Mouse (Mus musculus) erythroid progenitor cell, adult 5-6 weeks (primary cell): ENCODE results near the gene Lrch3. TPM values are rescaled to one million over a fixed set of nuclear protein-coding genes. Genes with fewer than 3 reads are reported as not detected.
"Not testable (repeated sequence)": the region's sequence is repeated elsewhere in the genome, so short reads cannot be mapped to it uniquely, and the experiment has no call there.

ENCODE experiments used
- ATAC-seq: replicated peaks from 2 replicates; pipeline ENCODE4 v1.8.0; 2016; ENCODE audit warnings: moderate number of reproducible peaks, mild to moderate bottlenecking, moderate TSS enrichment, inconsistent platforms; ENCODE audit not compliant: poor library complexity, low FRiP score, severe bottlenecking
- total RNA-seq, 2 experiments: library from RNA; stranded (forward) in 1 of 2; stranded (reverse) in 1 of 2; fragments of 150-400 nt in 1 of 2; fragments of 186-747, 209-891 nt in 1 of 2; gene quantifications; 2 replicates each; pipeline versions ENCODE4 v1.2.3 to v1.2.4; 2015 to 2017; ENCODE audit warnings: low replicate concordance in 2 of 2

The Lrch3 gene
- total RNA-seq (2015; ENCODE audit: low replicate concordance) (12.6 and 17.6 TPM in 2 replicates), total RNA-seq (2017; ENCODE audit: low replicate concordance) (19.9 and 22.3 TPM in 2 replicates)

DNA sequence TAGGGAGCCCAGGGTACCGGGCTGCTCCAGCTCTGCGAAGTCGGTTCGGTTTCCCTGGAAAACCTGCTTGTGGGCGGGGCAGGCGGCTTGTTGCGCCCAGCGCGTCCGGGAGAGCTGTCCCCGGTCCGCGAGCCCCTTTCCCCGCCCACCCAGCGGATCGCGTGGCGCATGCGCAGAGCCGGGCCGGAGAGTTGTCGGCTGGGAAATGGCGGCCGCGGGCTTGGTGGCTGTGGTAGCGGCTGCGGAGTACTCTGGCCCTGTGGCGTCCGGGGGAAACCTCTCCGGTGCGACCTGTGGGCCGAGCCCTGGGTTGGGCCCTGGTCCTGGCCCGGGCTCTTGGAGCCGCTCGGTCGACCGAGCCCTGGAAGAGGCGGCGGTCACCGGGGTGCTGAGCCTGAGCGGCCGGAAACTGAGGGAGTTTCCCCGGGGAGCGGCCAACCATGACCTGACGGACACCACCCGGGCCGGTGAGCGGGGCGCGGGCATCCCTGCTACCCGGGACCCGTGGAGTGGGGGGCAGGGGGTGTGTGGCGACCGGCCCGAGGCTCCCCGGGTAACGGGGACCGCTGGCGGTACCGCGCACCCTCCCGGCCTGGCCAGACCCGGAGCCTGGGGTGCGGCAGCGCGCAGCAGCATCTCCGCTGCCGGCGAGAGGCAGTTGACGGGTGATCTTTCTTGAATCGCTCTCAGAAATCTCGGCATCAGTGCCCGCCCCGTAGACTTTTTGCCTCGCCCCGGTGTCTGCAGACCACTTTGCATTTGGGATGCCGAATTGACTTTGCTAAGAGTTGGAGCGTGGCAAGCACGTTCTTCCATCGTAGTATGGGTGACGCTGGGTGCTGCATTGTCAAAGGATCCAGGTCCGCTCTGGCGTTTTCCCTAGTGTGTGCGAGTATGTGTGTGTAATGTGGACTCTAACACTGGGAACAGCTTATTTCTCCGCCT, at the start of gene Lrch3:
Lrch3 (plus strand) TSS at position 164 of the 945 bp plus-strand sequence.
- ATAC-seq, result peak; percentile 89

DNA sequence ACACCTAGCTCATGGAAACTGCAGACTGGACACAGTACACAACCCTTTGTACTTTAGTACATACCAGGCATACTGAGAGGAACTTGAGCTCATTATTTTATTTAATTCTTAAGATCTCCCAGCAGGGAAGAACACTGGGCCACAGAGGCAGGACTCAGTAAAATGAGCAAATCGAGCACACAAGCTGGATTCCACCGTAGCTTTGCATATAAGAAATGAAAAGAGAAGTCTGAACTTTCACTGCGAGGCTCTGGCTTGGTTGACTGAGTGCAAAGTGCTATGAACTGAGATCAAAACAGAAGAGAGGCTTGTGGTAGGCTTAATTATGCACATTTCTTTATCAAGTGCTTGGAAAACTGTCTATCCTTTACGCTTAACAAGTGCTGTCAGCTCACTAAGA, 48.5 kb upstream of the Lrch3 start:
- no peak for ATAC-seq

DNA sequence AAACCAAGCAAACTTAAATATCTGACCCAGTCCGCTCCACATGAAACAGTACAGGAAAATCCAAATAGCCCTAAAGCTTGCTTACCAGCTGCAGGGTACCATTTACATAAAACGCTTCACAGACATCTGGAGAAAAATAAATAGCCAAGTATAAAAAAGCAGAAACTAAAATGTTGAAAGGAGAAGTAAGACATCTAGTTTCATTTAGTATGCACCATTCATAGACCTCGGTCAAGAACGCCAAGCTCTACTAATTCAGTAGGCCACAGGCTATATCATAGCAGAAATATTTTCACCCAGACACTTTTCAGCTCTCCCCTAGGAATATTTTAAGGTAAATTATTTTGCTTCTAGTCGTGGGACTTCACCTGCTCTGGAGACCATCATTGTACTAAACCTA, 47.2 kb upstream of the Lrch3 start:
- no peak for ATAC-seq

DNA sequence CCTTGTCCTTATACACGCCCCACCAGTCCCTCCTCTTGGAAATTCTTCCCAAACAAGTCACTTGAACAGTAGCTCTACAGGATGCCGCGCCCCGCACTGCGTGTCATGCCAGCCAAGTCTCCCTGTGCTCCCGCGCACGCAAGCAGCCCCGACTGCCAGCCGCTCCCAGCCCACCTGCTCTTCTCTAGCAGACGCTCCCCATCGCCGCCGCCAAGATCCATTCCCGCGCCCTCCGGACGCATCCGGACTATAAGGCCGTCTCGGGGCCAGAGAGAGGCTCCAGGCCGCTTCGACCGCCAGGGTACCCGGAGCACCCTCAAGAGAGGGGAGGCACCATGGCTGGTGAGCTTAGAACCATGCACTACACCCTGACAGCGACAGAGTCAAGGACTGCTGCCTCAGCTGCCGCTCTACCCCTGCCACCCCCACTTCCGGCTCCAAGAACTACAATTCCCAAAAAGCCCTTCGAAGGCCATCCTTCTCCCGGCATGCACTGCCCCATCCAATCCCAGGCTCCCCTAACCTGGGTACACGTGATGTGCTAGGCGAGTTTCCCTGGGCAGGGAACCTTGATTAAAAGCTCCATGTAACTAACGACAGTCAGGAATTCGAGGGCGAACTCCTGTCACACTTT, 45.9 kb upstream of the Lrch3 start:
- ATAC-seq, result peak; percentile 91

DNA sequence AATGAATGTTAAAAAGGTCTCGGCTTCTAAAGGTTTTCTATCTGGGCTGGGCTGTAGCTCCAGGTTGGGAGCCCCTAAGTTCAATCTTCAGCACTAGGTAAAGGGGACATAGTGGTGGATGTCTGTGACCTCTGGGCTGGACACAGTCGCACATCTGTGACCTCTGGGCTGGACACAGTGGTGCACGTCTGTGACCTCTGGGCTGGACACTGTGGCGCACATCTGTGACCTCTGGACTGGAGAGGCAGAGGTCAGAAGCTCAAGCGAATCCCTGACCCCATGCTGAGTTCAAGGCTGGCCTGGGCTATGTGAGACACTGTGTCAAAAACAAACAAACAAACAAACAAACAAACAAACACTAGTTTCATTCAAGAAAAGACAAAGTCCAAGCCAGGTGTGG, 43.7 kb upstream of the Lrch3 start:
- ATAC-seq, result no peak

DNA sequence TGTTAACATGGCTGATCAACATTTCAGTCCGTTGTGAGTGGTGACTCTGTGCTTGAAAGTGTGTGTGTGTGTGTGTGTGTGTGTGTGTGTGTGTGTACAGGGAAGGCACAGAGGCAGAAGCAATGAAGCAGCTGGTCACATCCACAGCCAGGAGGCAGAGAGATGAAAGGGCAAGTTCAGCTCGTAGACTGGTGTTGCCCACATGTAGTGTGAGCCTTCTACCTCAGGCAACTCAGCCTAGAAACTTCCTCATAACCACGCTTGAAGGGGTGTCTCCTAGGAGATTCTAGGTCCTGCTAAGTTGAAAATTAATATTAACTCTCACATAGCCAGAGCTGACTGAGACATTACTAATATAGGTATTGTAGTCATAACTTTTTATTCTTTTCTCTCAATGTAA, 40.5 kb upstream of the Lrch3 start:
- ATAC-seq, result no peak

DNA sequence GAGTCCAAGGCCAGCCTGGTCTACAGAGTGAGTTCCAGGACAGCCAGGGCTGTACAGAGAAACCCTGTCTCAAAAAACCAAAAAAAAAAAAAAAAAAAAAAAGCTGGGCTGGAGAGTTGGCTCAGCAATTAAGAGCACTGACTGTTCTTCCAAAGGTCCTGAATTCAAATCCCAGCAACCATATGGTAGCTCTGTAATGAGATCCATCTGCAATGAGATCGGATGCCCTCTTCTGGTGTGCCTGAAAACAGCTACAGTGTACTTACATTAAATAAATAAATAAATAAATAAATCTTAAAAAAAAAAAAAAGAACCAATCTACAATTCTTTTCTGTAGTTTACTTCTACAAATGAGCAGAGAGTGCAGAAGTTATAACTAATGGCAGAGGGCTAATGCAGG, 38.6 kb upstream of the Lrch3 start:
- not testable (repeated sequence) for ATAC-seq

DNA sequence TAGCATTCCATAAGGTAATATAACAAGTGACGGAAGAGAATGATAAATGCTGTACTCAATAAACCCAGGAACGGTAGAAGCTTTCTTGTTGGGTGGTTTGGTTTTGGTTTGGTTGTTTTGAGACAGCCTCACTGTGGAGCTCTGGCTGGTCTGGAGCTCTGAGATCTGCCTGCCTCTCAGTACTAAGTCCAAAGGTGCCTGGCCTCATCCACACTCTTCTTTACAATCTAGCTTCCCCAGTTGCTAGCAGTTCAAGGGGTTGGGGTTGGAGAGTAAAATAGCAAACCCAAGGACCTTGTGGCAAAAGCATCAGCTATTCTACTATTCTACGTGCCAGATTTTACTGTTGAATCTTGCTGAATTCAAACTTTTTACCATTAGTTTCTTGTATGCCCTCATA, 38.1 kb upstream of the Lrch3 start:
- no peak for ATAC-seq

DNA sequence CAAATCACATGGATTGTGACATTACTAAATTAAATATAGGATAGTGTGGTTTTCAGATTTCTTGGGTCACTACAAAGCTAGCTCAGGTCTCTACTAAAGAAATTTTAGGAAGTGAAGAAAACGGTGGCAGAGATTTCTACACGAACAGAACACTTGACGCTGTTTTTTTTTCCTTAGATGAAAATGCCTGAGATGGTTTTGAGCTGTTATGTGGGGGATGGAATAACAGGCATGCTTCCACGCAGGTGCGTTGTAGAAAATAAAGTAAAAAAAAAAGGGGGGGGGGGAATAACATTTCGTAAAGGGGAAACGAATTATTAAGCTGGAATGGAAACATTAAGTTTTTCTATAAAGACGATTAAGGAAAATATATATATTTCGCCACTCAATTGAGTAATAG, 37.1 kb upstream of the Lrch3 start:
- no peak for ATAC-seq

DNA sequence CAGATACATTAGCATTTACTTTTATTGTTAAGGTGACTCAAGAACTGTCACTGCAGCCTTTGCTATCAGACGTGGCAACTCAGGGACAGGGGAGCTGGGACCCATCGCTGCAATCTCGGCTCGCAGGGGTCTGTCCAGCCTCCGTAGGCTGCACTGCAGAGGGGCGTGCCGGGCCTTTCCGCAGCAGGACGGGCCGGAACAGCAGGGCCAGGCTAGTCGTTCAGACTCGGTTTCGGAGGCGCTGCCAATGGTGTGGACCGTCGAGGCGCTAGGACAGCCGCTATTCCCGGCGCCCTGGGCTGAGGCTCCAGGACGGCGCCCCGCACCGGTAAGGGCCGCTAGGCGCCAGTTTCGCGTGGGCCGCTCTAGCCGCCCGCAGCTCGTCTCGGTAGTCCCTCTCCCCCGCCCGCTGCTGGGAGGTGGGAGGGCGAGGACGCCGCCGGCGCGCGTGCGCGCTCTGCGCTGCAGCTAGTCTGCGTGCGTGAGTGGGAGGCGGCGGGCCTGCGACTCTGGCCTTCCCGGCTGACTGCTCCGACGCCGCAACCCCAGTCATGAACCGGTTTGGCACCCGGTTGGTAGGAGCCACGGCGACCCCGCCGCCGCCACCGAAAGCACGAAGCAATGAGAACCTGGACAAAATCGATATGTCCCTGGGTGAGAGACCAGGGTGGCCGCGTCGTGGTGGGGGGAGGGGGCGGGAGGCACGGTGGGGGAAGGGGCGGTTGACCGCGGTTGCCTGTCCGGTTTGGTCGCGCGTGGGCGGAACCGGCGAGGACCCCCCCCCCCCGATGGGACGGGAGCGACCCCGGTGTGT, 36.4 kb upstream of the Lrch3 start, which contains the start of the genes Fyttd1 and Rubcn:
Fyttd1 (plus strand) TSS at position 158 of the 814 bp plus-strand sequence.
Rubcn (minus strand) TSS at position 424 of the 814 bp plus-strand sequence.
- ATAC-seq, result peak; percentile 94

DNA sequence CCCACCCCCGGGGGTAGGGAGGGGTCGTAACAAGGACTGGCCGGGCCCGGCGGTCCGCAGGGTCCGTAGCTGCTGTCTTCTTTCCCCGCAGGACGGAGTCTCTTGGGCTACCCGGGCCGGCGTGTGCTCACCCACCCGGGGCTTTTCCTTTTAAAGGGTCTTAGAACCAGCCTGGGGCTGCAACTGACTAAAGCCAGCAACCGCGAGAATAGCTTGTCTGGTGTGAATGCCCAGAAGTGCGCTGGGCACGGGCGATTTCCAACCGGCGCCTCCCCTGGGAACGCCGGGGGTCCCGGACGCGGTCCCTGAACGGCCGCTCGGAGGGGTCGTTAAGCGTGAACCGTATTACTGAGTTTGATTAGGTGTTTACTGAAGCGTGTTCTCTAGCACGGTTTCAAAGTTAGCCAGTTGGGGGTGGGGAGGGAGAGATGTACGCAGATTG, 35.7 kb upstream of the Lrch3 start:
- ATAC-seq, result no peak

DNA sequence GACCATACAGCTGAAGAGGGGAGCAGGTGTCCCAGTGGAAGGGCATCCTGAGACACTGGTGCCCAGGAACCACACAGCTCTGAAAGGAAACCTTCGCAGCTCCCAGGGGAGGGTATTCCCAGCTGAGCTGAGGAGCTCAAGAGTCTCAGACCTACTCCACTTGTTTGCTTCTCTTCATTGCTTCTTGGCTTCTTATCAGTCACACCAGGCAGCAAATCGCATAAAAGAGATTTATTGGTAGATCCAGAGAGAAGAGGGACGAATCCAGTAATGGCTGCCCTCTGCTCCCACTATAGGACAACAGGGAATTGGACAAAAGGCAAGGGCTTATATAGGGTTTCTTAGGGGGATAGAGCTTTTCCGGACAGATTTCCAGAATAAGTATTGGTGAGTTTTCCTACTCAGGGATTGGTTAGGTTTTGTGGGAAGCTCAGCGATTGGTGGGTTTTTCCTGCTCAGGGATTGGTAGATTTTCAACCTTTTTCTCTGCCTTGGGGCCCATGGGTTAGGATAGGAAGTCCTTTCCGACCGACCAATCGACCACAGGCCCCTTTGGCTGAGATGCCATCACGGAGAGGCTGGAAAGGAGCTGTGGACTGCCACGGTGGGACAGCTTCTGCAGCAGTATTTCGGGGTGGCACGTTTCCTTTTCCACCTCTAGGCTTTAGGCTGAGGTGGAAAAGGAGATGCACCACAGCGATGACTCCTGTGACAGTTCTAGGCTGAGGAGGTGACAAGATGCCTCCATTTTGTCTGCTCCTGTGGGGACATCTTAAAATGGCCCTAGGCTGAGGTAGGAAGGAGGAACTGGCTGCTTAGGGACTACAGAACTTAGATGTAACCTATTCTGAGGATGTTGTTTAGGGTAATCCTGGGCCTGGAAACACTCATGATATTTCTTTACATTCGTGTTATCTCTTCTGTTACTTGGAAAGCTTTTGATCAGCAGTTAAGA, 34.7 kb upstream of the Lrch3 start:
- ATAC-seq, result no peak

DNA sequence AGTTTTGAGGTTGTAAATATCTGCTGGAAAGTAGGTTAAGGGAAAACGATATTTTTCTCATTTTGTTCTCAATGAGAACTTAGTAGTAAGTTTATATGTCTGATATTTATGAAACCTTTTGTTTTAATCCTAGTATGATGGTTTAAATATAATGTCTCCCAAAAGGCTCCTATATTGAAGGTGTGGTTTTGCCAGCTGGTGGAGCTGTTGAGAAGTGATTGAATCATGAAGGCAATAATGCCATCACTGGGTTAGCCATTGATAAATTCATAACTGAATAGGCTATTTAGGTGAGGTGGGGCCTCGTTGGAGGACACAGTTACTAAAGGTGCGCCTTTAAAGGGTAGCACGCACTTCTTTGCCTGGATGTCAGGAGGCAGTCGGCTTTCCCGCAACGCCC, 32.4 kb upstream of the Lrch3 start:
- no peak for ATAC-seq

DNA sequence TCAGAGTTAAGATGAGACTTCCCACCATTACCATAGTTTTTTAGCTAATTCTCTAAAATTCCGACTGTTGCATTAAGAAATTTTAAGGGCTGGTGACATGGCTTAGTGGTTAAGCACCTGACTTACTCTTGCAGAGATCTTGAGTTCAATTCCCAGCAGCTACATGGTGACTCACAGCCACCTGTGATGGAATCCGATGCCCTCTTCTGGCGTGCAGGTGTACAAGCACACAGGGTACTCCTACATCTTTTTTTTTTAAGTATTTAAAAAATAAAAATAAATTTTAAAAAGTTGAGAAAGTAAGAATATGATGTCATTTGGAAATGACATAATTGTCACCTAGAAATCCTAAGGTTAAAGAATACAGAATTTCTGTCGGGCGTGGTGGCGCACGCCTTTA, 25.9 kb upstream of the Lrch3 start:
- no peak for ATAC-seq

DNA sequence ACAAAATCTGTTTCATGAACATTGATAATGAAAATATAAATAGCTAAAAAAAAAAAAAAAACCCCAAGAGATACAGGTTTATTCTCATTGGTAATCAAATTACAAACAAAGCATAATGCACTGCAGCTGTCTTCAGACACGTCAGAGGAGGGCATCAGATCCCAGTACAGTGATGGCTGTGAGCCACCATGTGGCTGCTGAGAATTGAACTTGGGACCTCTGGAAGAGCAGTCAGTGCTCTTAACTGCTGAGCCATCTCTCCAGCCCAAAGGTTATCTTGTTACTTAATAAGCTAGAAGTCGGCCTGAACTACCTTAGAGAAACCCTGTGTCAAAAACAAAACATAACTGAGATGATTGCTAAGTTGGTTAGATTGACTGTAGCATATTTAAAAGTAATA, 24.0 kb upstream of the Lrch3 start:
- no peak for ATAC-seq

DNA sequence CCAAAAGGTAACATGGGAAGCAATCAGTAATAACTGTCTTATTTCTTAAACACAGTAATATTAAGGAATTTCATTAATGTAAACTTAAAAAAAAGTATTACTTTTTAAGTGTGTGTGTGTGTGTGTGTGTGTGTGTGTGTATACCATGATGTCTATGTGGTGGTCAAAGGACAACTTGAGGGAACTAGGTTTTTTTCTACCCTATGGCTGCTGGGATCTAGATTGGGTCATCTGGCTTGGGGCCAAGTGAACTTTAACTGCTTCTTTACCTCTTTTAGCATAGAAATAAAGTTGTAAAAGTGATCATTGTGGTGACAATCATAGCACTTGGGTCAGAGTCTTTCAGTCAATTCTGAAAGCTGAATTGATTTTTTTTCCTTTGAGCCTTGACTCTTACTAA, 17.8 kb upstream of the Lrch3 start:
- no peak for ATAC-seq

DNA sequence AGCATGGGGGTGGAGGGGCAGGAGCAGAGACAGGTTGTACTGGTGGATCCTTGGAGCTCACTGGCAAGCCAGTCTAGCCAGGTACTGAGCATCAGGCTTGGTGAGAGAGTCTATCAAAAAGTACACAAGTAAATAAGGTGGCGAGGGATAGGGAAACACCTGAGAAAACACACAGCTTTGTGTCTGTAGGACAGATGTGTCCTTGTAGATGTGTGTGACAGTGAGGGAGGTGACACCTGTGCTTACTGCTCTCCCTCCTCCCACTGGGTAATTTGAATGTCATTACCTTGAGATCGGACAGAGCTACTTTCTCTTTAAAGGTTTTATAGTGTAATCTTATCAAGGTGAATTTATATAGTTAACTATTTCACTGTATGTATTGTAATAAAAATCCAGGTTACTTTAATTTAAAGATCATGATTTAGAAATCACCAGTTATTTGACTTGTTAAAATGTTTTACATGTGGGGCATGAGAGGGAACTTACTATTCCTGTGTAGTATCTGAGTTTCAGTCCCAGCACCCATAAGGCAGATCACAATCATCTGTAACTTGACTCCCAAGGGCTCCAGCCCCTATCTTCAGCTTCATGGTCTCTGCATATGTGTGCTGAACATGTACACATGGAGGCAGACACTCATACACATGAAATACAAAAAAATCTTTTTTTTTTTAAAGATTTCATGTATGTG, 12.4 kb upstream of the Lrch3 start:
- no peak for ATAC-seq

DNA sequence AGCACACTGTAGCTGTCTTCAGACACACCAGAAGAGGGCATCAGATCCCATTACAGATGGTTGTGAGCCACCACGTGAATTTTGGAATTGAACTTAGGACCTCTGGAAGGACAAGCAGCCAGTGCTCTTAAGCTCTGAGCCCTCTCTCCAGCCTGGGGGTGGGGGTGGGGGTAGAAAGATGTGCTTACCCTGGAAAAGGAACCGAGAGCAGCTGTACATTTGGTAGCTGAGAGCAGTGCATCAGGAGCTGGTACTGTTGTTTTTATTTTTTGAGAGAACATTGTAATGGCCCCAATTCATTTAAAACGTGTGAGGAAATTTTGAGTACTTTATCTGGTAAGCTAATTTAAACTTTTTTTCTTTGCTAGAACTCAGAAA, 11.9 kb upstream of the Lrch3 start:
- ATAC-seq, result no peak
